Mouse (Mus musculus) spleen, adult 2 months (tissue): ENCODE data around the gene Srgap2.

Source experiments
- CTCF ChIP-seq: fragments of 200-500 bp; IDR thresholded peaks from 2 replicates; pipeline ENCODE4 v1.5.1; 2011; ENCODE audit warnings: mild to moderate bottlenecking, inconsistent platforms; ENCODE audit not compliant: insufficient read depth, insufficient read length, insufficient replicate concordance; ENCODE audit errors: extremely low read depth
- POLR2A ChIP-seq: fragments of 200-500 bp; IDR thresholded peaks from 2 replicates; pipeline ENCODE4 v1.6.1; 2011; ENCODE audit warnings: low read depth, low read length, inconsistent platforms

DNA sequence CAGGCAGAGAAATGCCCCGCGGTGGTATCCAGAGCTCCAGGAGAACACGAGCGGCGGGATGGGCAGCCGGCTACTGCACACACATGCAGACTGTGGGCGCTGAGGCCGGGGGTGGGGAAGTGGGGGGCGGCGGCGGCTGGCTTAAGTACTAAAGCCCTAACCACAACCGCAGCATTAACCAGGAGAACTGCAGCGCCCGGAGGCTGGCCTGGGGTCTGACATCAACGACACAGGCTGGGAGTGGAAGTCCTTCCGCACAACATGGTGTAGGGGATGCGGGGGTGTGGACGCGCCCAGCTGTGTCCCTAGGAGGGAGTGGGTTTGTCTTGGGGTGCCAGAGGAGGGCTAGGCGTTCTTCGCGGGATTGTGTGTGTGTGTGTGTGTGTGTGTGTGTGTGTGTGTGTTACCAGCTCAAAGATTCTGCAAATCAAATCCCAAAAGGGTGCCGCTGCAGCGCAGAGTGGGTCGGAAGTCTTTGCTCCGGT, 2.0 kb downstream of the Srgap2 start:
- TF ChIP-seq CTCF (no peak), POLR2A (no peak)
